Mouse (Mus musculus) 3134 (cell line): ENCODE results near the gene Sart3.
"Not testable (repeated sequence)": the region's sequence is repeated elsewhere in the genome, so short reads cannot be mapped to it uniquely, and the experiment has no call there.

Experiments
- DNase-seq: peaks from one replicate; pipeline ENCODE4 v3.0.0-alpha.2; 2011; ENCODE audit warnings: low spot score; ENCODE audit not compliant: insufficient read length; ENCODE audit errors: extremely low read depth

Gene Sart3

GRCm38 (mm10) chr5:113772450-113772895, at the start of gene Sart3, which contains the start of gene Iscu:
TSS of gene Sart3 (minus strand) at chr5:113772510.
TSS of gene Iscu (plus strand) at chr5:113772748.
- peak; percentile 97 for DNase-seq

GRCm38 (mm10) chr5:113818572-113818971, 46.3 kb upstream of the Sart3 start:
- DNase-seq, result no peak

- peak; percentile 60 for DNase-seq
Measured at GRCm38 (mm10) chr5:113815638-113816152, 43.4 kb upstream of the Sart3 start.

GRCm38 (mm10) chr5:113815041-113815389, 42.7 kb upstream of the Sart3 start:
- DNase-seq, result no peak

- DNase-seq, result no peak
Measured at GRCm38 (mm10) chr5:113814111-113815040, 42.1 kb upstream of the Sart3 start.

- no peak for DNase-seq
Measured at GRCm38 (mm10) chr5:113813608-113814007, 41.3 kb upstream of the Sart3 start.

- DNase-seq, result no peak
Measured at GRCm38 (mm10) chr5:113812638-113813037, 40.3 kb upstream of the Sart3 start.

- not testable (repeated sequence) for DNase-seq
Measured at GRCm38 (mm10) chr5:113811824-113812420, 39.6 kb upstream of the Sart3 start.

GRCm38 (mm10) chr5:113810111-113810510, 37.8 kb upstream of the Sart3 start:
- no peak for DNase-seq

- DNase-seq, result no peak
Measured at GRCm38 (mm10) chr5:113808177-113808576, 35.9 kb upstream of the Sart3 start.

- DNase-seq, result no peak
Measured at GRCm38 (mm10) chr5:113807712-113808111, 35.4 kb upstream of the Sart3 start.

GRCm38 (mm10) chr5:113806414-113806813, 34.1 kb upstream of the Sart3 start:
- no peak for DNase-seq

- no peak for DNase-seq
Measured at GRCm38 (mm10) chr5:113805301-113805700, 33.0 kb upstream of the Sart3 start.

GRCm38 (mm10) chr5:113804395-113804966, 32.2 kb upstream of the Sart3 start:
- DNase-seq, result no peak

GRCm38 (mm10) chr5:113800280-113800679, 28.0 kb upstream of the Sart3 start, which contains the start of gene Tmem119:
TSS of gene Tmem119 (minus strand) at chr5:113800516.
- DNase-seq, result peak; percentile 53

GRCm38 (mm10) chr5:113799691-113800090, 27.4 kb upstream of the Sart3 start:
- no peak for DNase-seq

- DNase-seq, result no peak
Measured at GRCm38 (mm10) chr5:113798525-113798924, 26.2 kb upstream of the Sart3 start.

- no peak for DNase-seq
Measured at GRCm38 (mm10) chr5:113797149-113797882, 25.0 kb upstream of the Sart3 start.

- DNase-seq, result no peak
Measured at GRCm38 (mm10) chr5:113796401-113797148, 24.3 kb upstream of the Sart3 start.
